Mouse (Mus musculus): ENCODE results near the gene Apbb2.

The Apbb2 gene

DNA sequence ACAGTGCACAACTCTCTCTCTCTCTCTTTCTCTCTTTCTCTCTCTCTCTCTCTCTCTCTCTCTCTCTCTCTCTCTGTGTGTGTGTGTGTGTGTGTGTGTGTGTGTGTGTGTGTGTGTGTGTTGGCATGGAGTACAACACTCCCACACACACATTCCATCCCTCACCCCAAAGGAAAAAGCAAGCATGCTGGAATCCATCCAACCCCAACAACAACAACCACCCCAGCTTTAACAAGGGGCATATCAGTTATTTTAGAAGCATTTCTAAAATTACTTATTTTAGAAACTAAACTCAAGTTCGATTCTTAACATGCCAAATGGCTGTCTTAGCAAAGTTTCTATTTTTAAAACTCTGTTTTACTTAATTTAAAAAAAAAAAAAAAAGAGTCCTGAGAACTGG, 68.9 kb downstream of the Apbb2 start:
- no peak for DNase-seq (ENCODE audit: low spot score in 2 of 2)

GRCm38 (mm10) chr5:66546969-66547511, 71.5 kb downstream of the Apbb2 start:
- no peak for DNase-seq (ENCODE audit: low spot score in 2 of 2)

- DNase-seq (ENCODE audit: low spot score in 2 of 2), result no peak
Observed at GRCm38 (mm10) chr5:66545573-66546141, 72.9 kb downstream of the Apbb2 start.

GRCm38 (mm10) chr5:66543761-66544160, 74.8 kb downstream of the Apbb2 start:
- DNase-seq (ENCODE audit: low spot score in 2 of 2), result no peak

DNA sequence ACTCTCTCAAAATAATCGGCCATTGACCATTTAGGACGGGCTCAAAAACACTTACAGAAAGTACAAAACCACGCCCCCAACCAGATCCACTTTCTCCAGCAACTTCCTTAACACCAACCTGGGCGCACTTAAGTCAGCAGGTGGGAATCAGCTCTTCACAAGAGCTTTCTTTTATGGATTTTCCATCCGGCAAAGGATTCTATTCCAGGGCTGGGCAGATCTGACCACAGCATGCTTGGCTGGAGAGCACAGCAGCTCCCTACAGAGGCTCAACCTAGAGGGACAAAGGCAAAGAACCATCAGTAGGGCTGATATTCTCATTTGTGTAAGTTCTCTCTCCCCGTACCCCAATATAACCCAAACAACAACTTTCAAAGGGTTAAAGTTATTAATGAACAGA, 75.2 kb downstream of the Apbb2 start:
- DNase-seq (ENCODE audit: low spot score in 2 of 2), result no peak

DNA sequence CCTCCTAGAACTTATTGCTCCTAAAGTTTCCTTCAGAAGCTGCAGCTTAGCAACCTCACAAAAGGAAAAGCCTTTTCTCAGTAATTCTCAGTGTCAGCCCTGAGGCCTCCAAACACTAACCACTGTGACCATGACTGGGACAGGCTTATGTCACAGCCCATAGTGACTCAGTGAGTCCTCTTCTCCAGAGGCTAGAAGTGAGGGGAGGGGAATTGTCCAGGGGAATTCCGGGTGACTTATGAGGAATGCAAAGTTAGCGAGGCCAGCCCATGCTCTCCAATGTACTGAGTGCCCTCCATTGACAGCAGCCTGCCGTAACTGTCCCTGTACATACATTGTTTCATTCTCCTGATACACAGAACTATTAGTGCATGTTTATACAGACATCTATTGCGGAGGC, 76.1 kb downstream of the Apbb2 start:
- no peak for DNase-seq (ENCODE audit: low spot score in 2 of 2)

DNA sequence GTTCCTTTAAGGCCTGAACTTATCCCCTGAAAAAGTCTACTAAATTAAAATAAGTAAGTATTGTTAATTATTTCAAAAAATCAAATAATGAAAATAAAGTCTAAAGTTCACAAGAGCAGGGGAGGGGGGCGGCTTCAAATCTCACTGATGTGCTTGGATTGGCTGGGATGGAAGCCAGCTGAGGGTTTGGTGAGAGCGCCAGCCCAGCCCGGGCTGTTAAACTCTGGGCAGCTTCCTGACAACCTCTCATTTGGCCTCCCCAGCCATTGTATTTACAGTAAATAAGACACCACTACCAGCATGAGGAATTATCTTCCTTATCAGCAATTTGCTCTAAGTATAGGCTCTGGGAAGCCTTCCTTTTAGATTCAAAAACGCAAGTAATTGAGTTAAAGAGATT, 77.2 kb downstream of the Apbb2 start:
- DNase-seq (ENCODE audit: low spot score in 2 of 2), result no peak

- DNase-seq (ENCODE audit: low spot score in 2 of 2), result no peak
Observed at GRCm38 (mm10) chr5:66540246-66540645, 78.3 kb downstream of the Apbb2 start.

- no peak for DNase-seq (ENCODE audit: low spot score in 2 of 2)
Observed at GRCm38 (mm10) chr5:66537811-66538210, 80.8 kb downstream of the Apbb2 start.

DNA sequence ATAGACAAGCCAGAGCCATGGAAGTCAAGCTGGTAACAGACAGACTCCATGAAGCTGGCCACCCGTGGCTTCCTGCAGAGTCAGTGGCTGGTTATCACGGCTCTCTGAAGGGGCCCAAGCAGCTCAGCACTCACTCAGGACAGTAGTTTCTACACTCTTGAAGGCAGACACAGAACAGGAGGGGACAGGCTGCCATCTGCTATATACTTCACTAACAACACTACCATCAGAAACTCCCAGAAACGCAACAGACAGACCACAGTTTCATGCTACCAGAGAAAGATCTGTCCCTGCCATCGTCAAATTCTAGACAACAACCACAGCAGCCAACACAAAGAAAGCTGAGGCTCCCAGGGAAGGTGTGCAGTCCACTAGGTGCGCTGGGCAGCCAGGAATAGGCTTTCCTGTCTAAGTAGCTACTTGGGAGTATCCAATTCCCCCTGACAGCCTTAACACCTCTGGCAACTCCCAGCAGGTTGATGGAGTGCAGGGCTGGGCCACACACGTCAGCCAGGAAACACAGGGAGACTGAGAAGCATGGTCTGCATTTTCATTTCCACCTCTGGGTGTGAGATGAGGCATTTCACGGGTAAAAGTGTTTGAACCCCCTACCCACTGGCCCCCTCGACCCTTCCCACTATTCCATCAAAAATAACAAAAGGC, 81.8 kb downstream of the Apbb2 start:
- DNase-seq (ENCODE audit: low spot score in 2 of 2), result no peak

DNA sequence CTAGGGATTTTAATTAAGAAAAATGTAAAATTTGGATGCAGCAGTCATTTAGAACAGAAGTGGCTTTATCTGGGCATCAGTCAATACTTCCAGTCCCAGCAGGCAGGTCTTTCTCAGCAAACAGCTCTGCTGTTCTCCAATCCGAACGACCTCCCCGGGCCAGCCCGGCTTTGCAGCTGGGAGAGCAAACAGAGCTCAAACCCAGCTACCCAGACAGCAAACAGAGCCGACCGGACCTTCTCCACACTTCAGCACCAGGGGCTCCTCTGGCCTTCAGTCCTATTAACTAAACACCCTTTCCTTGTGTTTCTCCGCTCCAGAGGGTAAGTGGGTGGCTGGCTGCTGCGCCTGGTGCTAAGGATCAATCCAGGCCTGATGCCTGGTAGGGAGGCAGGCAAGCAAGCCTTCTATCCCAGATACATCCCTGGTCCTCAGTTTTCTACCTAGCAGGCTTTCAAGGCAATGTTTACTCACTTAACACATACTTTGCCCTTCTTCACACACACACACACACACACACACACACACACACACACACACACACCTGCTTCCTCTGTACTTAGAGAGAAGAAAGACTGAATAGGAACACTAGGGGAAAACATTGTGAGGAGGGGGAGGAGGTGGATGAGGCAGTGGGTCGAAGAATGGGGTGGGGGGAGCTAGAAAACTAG, 82.9 kb downstream of the Apbb2 start:
- no peak for DNase-seq (ENCODE audit: low spot score in 2 of 2)

- no peak for DNase-seq (ENCODE audit: low spot score in 2 of 2)
Observed at GRCm38 (mm10) chr5:66533711-66534425, 84.7 kb downstream of the Apbb2 start.

GRCm38 (mm10) chr5:66532827-66533226, 85.8 kb downstream of the Apbb2 start:
- no peak for DNase-seq (ENCODE audit: low spot score in 2 of 2)

DNA sequence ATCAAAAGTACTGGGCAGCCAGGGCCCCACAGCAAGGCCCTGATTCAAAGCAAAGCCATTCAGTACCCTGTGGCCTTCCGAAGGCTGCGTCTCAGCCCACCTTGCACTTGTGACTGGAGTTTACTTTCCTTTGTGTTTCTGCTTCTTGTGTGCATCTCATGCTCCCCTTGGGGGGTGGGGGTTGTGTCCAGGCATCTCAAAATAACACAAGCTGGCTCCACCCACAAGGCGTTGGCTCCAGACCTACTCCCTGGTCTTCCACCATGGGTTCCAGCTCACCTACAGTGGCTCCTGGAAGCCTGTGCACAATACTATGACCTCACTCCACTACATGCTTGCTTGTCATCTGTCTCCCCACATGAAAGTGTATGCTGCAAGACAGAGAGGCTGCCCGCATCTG, 88.2 kb downstream of the Apbb2 start:
- no peak for DNase-seq (ENCODE audit: low spot score in 2 of 2)

DNA sequence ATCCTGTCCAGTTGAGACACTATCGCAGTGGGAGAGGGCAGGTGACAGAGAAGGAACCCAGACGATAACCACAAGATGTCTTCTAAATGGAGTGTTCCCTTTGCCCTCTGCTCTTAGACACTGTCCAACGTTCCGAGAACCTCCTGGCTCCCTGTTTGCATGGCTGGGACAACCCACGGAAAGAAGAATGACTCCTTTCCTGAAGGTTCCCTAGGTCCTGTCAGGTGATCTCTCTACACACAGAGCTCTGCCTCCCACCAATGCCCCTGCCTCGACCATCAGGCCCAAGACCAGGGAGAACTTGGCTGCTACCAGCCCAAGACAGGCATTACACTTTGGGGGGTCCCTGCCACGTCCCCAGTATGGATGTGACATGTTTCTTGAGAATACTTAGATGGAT, 89.0 kb downstream of the Apbb2 start:
- no peak for DNase-seq (ENCODE audit: low spot score in 2 of 2)

DNA sequence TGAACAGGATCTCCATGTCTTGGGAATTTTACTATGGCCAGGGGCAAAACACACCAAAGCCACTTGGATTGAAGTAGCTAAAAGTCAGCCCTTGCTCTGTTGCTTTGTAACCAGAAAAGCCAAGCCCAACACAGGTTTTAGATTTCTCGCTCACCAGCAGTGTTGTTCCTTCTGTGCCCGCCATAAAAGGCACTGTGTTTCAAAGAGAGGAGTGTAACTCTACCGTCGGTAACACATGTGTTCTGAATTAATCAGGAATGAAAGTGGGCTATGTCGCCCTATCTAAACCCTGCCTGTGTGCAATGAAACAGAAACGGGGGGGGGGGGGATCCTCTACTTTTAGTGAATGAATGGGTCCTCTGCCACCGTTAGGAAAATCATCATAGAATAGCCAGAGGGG, 90.0 kb downstream of the Apbb2 start:
- no peak for DNase-seq (ENCODE audit: low spot score in 2 of 2)

- no peak for DNase-seq (ENCODE audit: low spot score in 2 of 2)
Observed at GRCm38 (mm10) chr5:66527090-66527489, 91.5 kb downstream of the Apbb2 start.

DNA sequence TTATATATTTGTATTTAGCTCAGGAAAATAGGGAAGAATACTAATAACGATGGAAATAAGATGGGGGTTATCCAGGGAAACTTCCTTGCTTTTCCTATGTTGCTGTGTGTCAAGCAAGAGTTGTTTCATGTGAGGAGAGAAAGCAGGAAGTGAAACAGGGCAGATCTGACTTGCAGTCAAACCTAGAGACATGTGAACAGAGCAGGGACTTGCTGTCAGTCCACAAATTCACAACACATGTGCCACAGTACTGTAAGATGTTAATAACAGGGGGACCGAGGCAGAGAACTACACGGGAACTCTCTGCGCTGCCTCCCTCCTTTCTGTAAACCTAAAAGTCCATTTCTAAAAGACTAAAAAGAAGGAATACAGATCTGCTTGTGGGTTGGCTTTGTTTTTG, 93.6 kb downstream of the Apbb2 start:
- DNase-seq (ENCODE audit: low spot score in 2 of 2), result no peak

DNA sequence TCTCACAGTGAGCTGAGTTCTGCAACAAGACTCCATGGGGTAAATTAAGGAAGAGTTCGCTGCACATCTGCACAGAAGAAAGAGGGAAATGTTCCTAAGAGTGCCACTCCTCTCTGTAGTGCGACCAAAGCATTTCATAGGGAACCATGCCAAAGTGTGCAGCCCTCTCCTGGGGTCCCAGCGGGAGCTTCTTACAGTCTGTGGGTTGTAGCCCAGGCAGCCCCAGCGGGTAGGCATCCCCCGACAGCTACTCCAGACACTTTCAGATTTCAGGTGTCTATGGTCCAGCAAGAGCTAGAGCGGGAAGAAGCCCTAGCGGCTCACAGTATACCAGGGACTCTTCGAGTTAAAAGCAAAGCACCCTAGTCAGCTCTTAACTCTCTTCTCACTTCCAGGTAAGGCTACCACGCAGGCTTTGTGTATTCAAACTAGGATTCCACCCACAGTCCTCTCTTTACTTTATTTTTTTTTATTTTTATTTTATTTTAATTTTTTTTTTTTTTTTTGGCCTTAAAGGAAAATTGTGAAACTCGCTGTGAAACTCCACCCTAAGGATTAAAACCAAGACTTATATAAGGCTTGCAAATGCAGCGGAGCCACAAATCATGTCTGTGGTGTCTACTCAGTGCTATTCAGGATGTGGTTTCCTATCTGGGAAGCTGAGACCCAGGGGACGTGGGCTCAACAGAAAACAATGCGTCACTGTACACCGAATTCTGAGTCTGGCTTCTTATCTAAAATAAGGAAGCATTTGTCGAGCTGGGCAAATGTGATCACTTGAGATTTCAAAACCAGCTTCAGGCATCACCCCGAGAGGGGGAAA, 94.7 kb downstream of the Apbb2 start:
- no peak for DNase-seq (ENCODE audit: low spot score in 2 of 2)

DNA sequence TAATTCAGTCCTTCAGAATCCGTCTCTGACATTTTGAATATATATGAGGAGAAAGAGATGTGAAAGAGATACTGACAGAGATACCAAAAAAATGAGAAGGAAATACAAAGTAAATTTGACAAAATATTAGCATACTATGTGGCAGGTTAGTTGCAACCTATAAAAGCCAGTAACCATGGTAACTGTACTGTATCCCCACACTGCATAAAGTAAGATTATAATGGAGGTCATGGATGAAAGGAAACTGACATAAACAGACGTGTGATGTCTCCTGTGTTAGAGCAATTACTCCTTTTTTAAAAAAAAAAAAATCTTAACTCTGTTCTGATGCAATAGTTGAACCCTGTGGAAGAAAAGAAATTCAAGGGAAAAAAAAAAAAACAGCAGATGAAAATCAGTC, 97.3 kb downstream of the Apbb2 start:
- no peak for DNase-seq (ENCODE audit: low spot score in 2 of 2)

DNA sequence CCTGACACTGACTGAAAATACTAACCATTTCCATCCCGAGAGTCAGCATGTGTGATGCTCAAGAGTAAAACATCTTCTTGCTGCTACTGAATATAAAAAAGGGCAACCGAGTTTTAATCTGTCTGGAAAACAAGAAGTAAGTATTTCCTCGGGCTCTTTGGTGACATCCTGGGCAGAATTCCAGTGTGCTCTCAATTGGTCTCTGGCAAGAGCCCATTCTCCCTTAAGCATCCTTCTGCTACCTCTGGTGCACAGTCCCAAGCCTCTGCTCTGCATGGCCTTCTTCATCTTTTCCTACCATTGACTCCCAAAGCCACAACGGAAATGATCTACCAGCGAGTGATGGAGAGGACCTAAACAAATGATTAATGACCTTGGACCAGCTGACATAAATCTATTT, 99.1 kb downstream of the Apbb2 start:
- no peak for DNase-seq (ENCODE audit: low spot score in 2 of 2)

All from thymus, postnatal 10 days (tissue).